ENCODE assay signal across 9 mouse cellular contexts in the genomic region with DNA sequence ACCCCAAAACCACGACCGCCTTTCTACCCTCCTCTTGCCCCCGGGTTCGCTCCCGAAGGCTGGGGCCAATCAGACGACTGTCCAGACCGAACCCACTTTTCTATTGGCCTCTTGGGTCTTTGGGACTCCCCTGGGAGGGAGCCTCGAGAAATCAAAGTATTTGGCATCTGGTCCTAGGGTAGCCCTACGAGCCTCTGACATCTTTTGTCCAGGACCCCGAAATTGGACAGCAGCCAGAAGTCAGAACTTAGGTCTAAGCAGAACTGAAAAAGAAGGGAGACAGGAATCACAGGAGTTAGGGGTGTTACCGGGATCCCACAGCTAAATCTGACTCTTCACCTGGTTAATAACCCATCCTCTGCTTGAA. TPM values are rescaled to one million over a fixed set of nuclear protein-coding genes. Genes with fewer than 3 reads are reported as not detected.
DNase-seq lines count a peak whose midpoint lies in the region; ATAC-seq lines count a peak whose summit lies in the region.
"Had no signal": no experiment of that assay in that cellular context is flagged by ENCODE, and none has a peak within 500 bp of the region (broad histone marks: within the 10 kb centered on the region; RNA-seq: fewer than 3 reads in every experiment).

No protein-coding gene starts in this region.

- no peak; the same call in 1 of the 2 replicates for ATAC-seq in kidney, embryonic 15.5 days (replicated peaks; ENCODE audit: low FRiP score)
- no peak; the same call in 1 of the 2 replicates for ATAC-seq in embryonic facial prominence, embryonic 11.5 days (replicated peaks; ENCODE audit: insufficient number of reproducible peaks, low FRiP score, low TSS enrichment, low read depth)
- ATAC-seq in hindbrain, embryonic 16.5 days: no peak
- no peak for ATAC-seq in midbrain, embryonic 15.5 days (replicated peaks)

- H3K9me3 ChIP-seq in kidney, embryonic 15.5 days (replicated peaks): no peaks in the 10 kb centered on the region
- no peaks in the 10 kb centered on the region for H3K9me3 ChIP-seq in embryonic facial prominence, embryonic 11.5 days (replicated peaks; ENCODE audit: control insufficient read depth, low read length)
- H3K9me3 ChIP-seq in hindbrain, embryonic 16.5 days (ENCODE audit: control insufficient read depth, low read length): no peaks in the 10 kb centered on the region
- H3K9me3 ChIP-seq in midbrain, embryonic 15.5 days: no peaks in the 10 kb centered on the region

- no peaks in the 10 kb centered on the region for H3K36me3 ChIP-seq in kidney, embryonic 15.5 days
- H3K36me3 ChIP-seq in embryonic facial prominence, embryonic 11.5 days (replicated peaks; ENCODE audit: control insufficient read depth, insufficient read depth, low read depth, low read length): no peaks in the 10 kb centered on the region
- H3K36me3 ChIP-seq in hindbrain, embryonic 16.5 days (ENCODE audit: control insufficient read depth, insufficient read depth, low read length): no peaks in the 10 kb centered on the region
- H3K36me3 ChIP-seq in midbrain, embryonic 15.5 days (replicated peaks): no peaks in the 10 kb centered on the region

- no peak for DNase-seq in kidney, postnatal 4 days
- DNase-seq in embryonic facial prominence, embryonic 11.5 days (ENCODE audit: low spot score): no peak
- no peak for DNase-seq in gastrocnemius, postnatal 4 days (ENCODE audit: low spot score in 2 of 2)
- no peak for DNase-seq in retina, embryonic 14.5 days (ENCODE audit: low spot score)
- DNase-seq in cerebellum, adult 11-12 months: no peak

- H3K4me2 ChIP-seq in kidney, embryonic 15.5 days: peak overlapping the region; percentile 98
- H3K4me2 ChIP-seq in embryonic facial prominence, embryonic 11.5 days (ENCODE audit: low read depth, low read length): peak overlapping the region; percentile 61
- H3K4me2 ChIP-seq in hindbrain, embryonic 16.5 days (ENCODE audit: low read length): peak overlapping the region; percentile 68
- H3K4me2 ChIP-seq in midbrain, embryonic 15.5 days: peak overlapping the region; percentile 85

- H3K4me1 ChIP-seq in kidney, embryonic 15.5 days: peaks cover 62% of the 10 kb centered on the region
- H3K4me1 ChIP-seq in embryonic facial prominence, embryonic 11.5 days (ENCODE audit: control insufficient read depth, insufficient read depth, low read length): peaks cover under 1% of the 10 kb centered on the region; the same call in 1 of the 2 replicates
- peaks cover 37% of the 10 kb centered on the region for H3K4me1 ChIP-seq in hindbrain, embryonic 16.5 days (ENCODE audit: control insufficient read depth, insufficient read depth, low read depth, low read length)
- H3K4me1 ChIP-seq in midbrain, embryonic 15.5 days: peaks cover 59% of the 10 kb centered on the region

- peak overlapping the region; percentile 57 for H3K4me3 ChIP-seq in kidney, embryonic 15.5 days (replicated peaks)
- H3K4me3 ChIP-seq in embryonic facial prominence, embryonic 11.5 days (ENCODE audit: low read depth, low read length): peak overlapping the region; percentile 62
- peak overlapping the region; percentile 80 for H3K4me3 ChIP-seq in hindbrain, embryonic 16.5 days (ENCODE audit: low read length)
- peak overlapping the region; percentile 71 for H3K4me3 ChIP-seq in midbrain, embryonic 15.5 days

- no peak overlapping the region; the same call in 1 of the 2 replicates for H3K9ac ChIP-seq in kidney, embryonic 15.5 days
- H3K9ac ChIP-seq in embryonic facial prominence, embryonic 11.5 days (replicated peaks; ENCODE audit: low read length): no peak overlapping the region
- peak overlapping the region; percentile 92 for H3K9ac ChIP-seq in hindbrain, embryonic 16.5 days (ENCODE audit: low read depth, low read length)
- peak overlapping the region; percentile 85; the same call in 1 of the 2 replicates for H3K9ac ChIP-seq in midbrain, embryonic 15.5 days

- peaks cover 61% of the 10 kb centered on the region for H3K27me3 ChIP-seq in kidney, embryonic 15.5 days
- H3K27me3 ChIP-seq in embryonic facial prominence, embryonic 11.5 days (ENCODE audit: control insufficient read depth, insufficient read depth, low read length): peaks cover 9% of the 10 kb centered on the region
- H3K27me3 ChIP-seq in hindbrain, embryonic 16.5 days (replicated peaks; ENCODE audit: control insufficient read depth, insufficient read depth, low read length): no peaks in the 10 kb centered on the region
- 0 out of 2 replicates have a peak, but pooled peaks cover 10% of the 10 kb centered on the region for H3K27me3 ChIP-seq in midbrain, embryonic 15.5 days (replicated peaks)

- peak overlapping the region; percentile 92 for H3K27ac ChIP-seq in kidney, embryonic 15.5 days
- H3K27ac ChIP-seq in embryonic facial prominence, embryonic 11.5 days (replicated peaks; ENCODE audit: low read depth, low read length): no peak overlapping the region; the same call in 1 of the 2 replicates
- H3K27ac ChIP-seq in hindbrain, embryonic 16.5 days (ENCODE audit: low read depth, low read length): 0 out of 2 replicates have a peak overlapping the region, but pooled peaks have one; percentile 87
- H3K27ac ChIP-seq in midbrain, embryonic 15.5 days: peak overlapping the region; percentile 95

- 2% methylated on average over 11 of the region's 11 CpGs for WGBS in kidney, embryonic 15.5 days
- WGBS in embryonic facial prominence, embryonic 11.5 days: under 1% methylated on average over 11 of the region's 11 CpGs
- WGBS in hindbrain, embryonic 16.5 days: 2% methylated on average over 11 of the region's 11 CpGs
- WGBS in midbrain, embryonic 15.5 days: 3% methylated on average over 11 of the region's 11 CpGs

RNA-seq across cellular contexts. Expression of a gene that starts 0.5 kb away (rescaled TPM):
- 8.5 and 9.9 TPM in 2 replicates for polyA plus RNA-seq in kidney, embryonic 15.5 days (2015; fragmentation: Nextera tagmentation; extraction: Ambion mirVana)
- polyA plus RNA-seq in embryonic facial prominence, embryonic 11.5 days (2014; fragmentation: Nextera tagmentation; extraction: Ambion mirVana): 10.9 and 14.1 TPM in 2 replicates
- polyA plus RNA-seq in hindbrain, embryonic 16.5 days (2015; fragmentation: Nextera tagmentation; extraction: Ambion mirVana): 15.1 and 20.5 TPM in 2 replicates
- polyA plus RNA-seq in midbrain, embryonic 15.5 days (2015; fragmentation: Nextera tagmentation; extraction: Ambion mirVana): 17.7 and 20.7 TPM in 2 replicates
- total RNA-seq in gastrocnemius, postnatal 4 days (2021): 10 to 100 TPM; 18.7 to 22.7 TPM
- total RNA-seq: common myeloid progenitor, adult 5-6 weeks had no signal

RNA-seq across cellular contexts. Expression of a gene that starts 11.5 kb away (rescaled TPM):
- polyA plus RNA-seq in kidney, embryonic 15.5 days (2015; fragmentation: Nextera tagmentation; extraction: Ambion mirVana): 0.05 and 0.19 TPM in 2 replicates
- 0.08 and 0.27 TPM in 2 replicates for polyA plus RNA-seq in embryonic facial prominence, embryonic 11.5 days (2014; fragmentation: Nextera tagmentation; extraction: Ambion mirVana)
- polyA plus RNA-seq in hindbrain, embryonic 16.5 days (2015; fragmentation: Nextera tagmentation; extraction: Ambion mirVana): 0.64 and 0.81 TPM in 2 replicates
- polyA plus RNA-seq in midbrain, embryonic 15.5 days (2015; fragmentation: Nextera tagmentation; extraction: Ambion mirVana): 0.48 and 0.69 TPM in 2 replicates
- under 1 TPM in 1 of 2 experiments, not detected in 1; 0.29 TPM for total RNA-seq in gastrocnemius, postnatal 4 days (2021)
- total RNA-seq: common myeloid progenitor, adult 5-6 weeks had no signal

RNA-seq across cellular contexts. Expression of a gene that starts 25.2 kb away (rescaled TPM):
- 16.5 and 18.4 TPM in 2 replicates for polyA plus RNA-seq in kidney, embryonic 15.5 days (2015; fragmentation: Nextera tagmentation; extraction: Ambion mirVana)
- 1.5 and 2.3 TPM in 2 replicates for polyA plus RNA-seq in embryonic facial prominence, embryonic 11.5 days (2014; fragmentation: Nextera tagmentation; extraction: Ambion mirVana)
- polyA plus RNA-seq in hindbrain, embryonic 16.5 days (2015; fragmentation: Nextera tagmentation; extraction: Ambion mirVana): 2.8 and 3.0 TPM in 2 replicates
- polyA plus RNA-seq in midbrain, embryonic 15.5 days (2015; fragmentation: Nextera tagmentation; extraction: Ambion mirVana): 0.72 and 1.2 TPM in 2 replicates
- under 1 TPM; 0.47 to 0.49 TPM for total RNA-seq in gastrocnemius, postnatal 4 days (2021)
- total RNA-seq: common myeloid progenitor, adult 5-6 weeks had no signal

RNA-seq across cellular contexts. Expression of a gene that starts 47.0 kb away (rescaled TPM):
- 3.6 and 4.4 TPM in 2 replicates for polyA plus RNA-seq in kidney, embryonic 15.5 days (2015; fragmentation: Nextera tagmentation; extraction: Ambion mirVana)
- 1.9 and 2.4 TPM in 2 replicates for polyA plus RNA-seq in embryonic facial prominence, embryonic 11.5 days (2014; fragmentation: Nextera tagmentation; extraction: Ambion mirVana)
- 3.7 and 5.5 TPM in 2 replicates for polyA plus RNA-seq in hindbrain, embryonic 16.5 days (2015; fragmentation: Nextera tagmentation; extraction: Ambion mirVana)
- polyA plus RNA-seq in midbrain, embryonic 15.5 days (2015; fragmentation: Nextera tagmentation; extraction: Ambion mirVana): 4.1 and 4.5 TPM in 2 replicates
- total RNA-seq in gastrocnemius, postnatal 4 days (2021): under 1 TPM; 0.26 to 0.59 TPM

Comparison
In these comparisons a context has a peak if more than half of its experiments do, and no peak if none do; other contexts are left out.
1. H3K9ac ChIP-seq: peak in hindbrain, embryonic 16.5 days (single experiment) and midbrain, embryonic 15.5 days (single experiment); none in kidney, embryonic 15.5 days (single experiment) and embryonic facial prominence, embryonic 11.5 days (single experiment).
2. Peak in every context shown above with its lines, with median percentiles within 50 percentile points of each other: H3K4me2 ChIP-seq and H3K4me3 ChIP-seq.